Mouse (Mus musculus) cerebellum, postnatal 36 days (tissue): ENCODE measurements at regions not wholly inside any gene's neighbourhood (a gene's known extent, or its start where the extent isn't known, plus 50 kb on each side); places are given as distances from the start of the nearest gene placed in this dataset.

Experiments
- DNase-seq, 2 experiments: peaks; one replicate each; pipeline ENCODE4 v3.0.0; 2021 to 2022; ENCODE audit warnings: mixed read lengths in 2 of 2

DNA sequence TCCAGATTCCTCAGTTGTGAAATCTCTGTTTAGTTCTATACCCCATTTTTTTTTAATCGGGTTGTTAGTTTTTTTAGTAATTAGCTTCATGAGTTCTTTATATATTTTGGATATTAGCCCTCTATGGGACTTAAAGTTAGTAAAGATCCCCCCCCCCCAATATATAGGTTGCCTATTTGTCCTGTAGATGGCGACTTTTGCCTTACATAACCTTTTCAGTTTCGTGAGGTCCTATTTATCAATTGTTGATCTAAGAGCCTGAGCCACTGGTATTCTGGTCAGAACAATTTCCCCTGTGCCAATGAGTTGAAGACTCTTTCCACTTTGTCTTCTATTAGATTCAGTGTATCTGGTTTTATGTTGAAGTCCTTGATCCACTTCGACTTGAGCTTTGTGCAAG, 80.0 kb upstream of the Hpgds start:
- no peak for DNase-seq

DNA sequence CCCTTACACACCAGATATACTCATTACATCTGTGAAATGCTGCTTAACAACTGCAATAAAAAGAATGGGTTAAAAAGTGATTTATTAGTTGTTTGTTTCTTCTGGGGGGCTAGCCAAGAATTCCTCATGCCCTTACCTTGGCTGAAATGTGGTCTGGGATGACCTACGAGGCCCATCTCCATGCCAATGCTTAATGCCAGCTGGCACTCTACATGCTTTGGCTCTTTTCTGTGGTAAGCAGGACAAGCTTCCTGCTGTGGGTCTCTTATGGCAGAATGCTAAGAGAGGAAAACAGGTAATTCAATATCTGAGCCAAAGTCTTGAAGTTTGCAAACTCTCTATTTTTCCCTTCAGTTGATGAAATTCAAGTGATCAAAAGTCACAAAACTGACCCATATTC, 117.9 kb upstream of the Hpgds start:
- peak; percentile 66 to 68 for DNase-seq

DNA sequence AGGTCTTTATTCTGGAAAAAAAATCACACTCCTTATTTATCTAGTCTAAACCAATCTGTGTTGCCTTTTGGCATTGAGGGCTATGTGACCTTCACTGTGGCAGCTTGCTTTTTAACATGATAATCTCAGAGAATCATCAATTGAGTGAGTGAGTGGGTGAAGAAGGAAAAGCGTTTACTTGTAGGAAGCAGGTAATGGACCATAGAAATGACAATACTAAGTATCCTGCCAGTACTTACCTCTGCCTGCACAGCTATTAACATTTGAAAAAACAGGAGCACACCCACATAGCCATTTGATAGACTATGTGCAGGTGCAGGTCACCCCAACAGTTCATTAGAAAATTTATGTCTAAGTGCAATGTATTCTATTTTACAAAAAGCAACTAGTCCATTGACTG, 110.2 kb upstream of the C130060K24Rik start:
- DNase-seq = no peak

DNA sequence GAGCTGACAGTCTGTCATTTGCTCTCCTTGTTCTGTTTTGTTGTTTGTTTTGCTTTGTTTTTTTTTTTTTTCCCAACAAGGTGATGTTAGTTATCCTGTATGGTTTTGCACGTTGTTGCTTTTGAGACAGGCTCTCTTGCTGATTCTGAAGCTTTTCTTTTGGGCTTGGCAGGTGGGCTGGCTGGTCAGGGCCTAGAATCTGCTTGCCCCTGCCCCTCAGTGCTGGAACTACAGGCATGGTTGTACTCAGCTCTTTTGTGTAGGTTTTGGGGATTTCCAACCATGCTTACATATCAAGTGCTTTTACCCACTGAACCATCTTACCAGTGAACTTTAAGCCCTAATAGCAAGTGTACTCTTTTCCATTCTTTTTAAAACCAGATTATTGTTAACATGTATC, 70.7 kb upstream of the C130060K24Rik start:
- no peak for DNase-seq

DNA sequence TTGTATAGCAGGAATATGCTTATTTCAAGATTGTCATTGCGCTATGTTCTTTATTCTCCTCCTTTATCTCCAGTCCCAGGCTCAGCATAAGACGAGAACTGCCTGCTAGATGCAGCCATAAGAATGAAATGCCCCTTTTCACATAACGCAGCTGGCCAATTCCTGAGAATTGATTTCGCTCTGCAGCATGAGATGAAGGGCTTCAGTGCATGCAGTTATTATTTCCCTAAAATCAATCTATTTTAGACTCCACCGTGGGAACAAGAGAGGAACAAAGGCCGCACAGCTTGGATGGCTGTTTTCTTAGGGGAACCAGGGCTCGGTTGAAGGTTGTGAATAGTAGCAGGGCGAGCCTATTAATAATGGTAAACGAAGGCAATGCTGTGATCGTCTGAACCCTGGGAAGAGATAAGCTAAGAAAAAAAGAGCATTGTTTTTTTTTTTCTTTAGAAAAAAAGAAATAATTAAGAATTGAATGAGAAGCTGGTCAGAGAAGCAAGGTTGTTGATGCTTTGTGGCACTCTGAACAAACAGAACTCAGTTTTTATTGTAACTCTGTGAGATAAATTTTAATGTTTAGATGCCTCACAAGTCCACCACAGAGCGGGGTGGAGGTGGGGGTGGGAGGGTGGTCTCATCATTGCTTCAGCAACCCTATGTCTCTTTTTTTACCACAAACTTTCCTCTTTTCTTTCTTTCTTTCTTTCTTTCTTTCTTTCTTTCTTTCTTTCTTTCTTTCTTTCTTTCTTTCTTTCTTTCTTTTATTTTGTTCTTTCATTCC, 69.9 kb upstream of the C130060K24Rik start:
- DNase-seq = no peak

DNA sequence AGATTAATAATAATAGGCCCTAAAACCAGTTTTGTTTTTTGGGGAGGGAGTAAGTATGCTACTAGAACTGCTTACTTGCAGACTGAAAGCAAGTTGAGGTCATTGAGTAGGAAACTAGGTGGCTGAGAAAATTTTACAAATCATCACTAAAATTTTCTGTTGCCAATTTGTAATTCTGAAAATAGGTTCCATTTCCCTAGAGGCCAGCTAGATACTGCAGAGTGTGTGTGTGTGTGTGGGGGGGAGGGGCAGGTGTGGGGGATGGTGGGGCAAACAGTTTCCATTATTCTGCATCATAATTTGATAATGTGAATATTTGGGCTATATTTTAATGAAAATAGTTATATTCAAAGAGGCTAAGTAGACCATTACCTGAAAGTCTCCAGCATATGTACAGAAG, 69.1 kb upstream of the C130060K24Rik start:
- no peak for DNase-seq
